Mouse (Mus musculus): ENCODE measurements around the gene Alg14.

DNA sequence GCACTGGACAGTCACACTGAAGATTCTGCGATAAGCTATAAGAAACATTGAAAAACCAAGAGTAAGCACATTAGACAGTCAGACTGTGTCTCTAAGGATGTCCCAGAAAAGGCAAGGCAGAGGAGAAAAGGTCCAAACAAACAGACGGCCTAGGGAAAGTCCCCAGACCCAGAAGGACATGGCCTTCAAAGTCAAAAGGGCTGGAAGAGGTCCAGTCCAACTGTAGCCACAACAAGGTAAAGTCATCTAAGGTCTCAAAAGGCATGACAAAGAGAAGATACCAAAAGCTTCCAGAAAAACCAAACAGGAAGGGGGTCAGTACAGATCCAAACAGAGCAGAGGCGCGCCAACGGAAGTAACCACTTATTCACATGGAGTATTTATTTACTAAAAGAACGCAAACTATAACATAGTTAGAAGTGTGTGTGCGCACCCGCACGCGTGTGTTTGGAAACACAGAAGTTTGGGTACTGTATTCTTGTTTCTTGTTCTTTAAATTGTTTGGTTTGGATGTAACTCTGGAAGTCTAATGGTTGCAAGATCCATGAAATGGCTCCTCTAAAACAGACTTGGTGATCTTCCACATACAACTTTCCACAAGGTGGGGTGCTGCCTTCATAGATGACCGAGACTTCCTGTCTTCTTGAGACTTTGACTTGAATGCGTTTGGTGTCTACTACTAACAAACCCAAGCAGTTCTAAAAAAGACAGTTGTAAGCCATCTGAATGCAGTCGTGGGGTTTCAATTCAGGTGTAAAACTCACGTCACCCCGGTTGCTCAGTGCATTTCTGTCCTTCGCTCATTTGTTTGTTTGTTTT lies 18.5 kb downstream of the Alg14 start:
- TF ChIP-seq CTCF (IDR thresholded peaks at IDR 0.05; ENCODE audit: control insufficient read depth, insufficient read depth, low read length) = no peak
- no peak for TF ChIP-seq POLR2A (IDR thresholded peaks at IDR 0.05; ENCODE audit: borderline replicate concordance, control insufficient read depth, low read depth, low read length)
